Mouse (Mus musculus): ENCODE results near the gene Bcas1. TPM values are rescaled to one million over a fixed set of nuclear protein-coding genes. Genes with fewer than 3 reads are reported as not detected.
A peak's percentile ranks its signal among the peaks of the same experiment; 100 is the strongest.

Gene Bcas1
- 1.5 and 2.6 TPM in 2 replicates for polyA plus RNA-seq (2014; fragmentation: Nextera tagmentation; extraction: Ambion mirVana)

DNA sequence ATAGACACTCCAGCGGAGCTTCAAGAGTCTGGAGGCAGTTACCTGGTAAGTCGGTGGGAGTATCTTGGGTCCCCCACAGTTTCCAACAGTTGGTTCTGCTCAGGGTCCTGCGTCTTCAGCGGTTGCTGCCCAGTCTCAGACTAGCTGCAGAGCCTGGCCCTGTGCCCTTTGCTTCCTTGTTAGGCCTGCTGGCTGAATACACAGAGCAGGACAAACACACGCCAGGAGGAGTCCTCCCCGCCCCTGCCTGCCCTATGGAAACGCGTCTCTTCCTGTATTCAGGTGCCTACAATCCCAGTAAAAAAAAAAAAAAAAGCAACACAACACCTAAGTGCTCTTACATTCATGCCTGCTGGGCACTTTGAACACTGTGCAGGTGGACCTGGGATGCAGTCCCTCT is at the start of gene Bcas1:
Gene Bcas1, minus strand, starts transcription at position 142 of the 400 bp plus-strand sequence.
- ATAC-seq (ENCODE audit: insufficient number of reproducible peaks, insufficient read depth, low FRiP score, low read depth) = 0 out of 2 replicates have a peak, but pooled peaks have one; percentile 57
- H3K36me3 ChIP-seq (ENCODE audit: control insufficient read depth, insufficient read depth, low read length) = no peaks in the 10 kb centered on the region
- no peak within 1 kb of the TSS for H3K4me3 ChIP-seq (ENCODE audit: low read depth, low read length)
- H3K9ac ChIP-seq (replicated peaks; ENCODE audit: low read depth, low read length) = no peak within 1 kb of the TSS
- H3K27ac ChIP-seq (ENCODE audit: low read length) = peak within 1 kb of the TSS; percentile 33; the same call in 1 of the 2 replicates
- no peaks in the 10 kb centered on the region for H3K27me3 ChIP-seq (ENCODE audit: control insufficient read depth, insufficient read depth, low read length)
- H3K4me1 ChIP-seq (ENCODE audit: control insufficient read depth, insufficient read depth, low read length) = no peaks in the 10 kb centered on the region
- no peaks in the 10 kb centered on the region for H3K9me3 ChIP-seq (ENCODE audit: control insufficient read depth, low read depth, low read length)
- H3K4me2 ChIP-seq (replicated peaks; ENCODE audit: low read depth, low read length) = no peak within 1 kb of the TSS
- WGBS = 65% methylated on average over 8 of the region's 8 CpGs

DNA sequence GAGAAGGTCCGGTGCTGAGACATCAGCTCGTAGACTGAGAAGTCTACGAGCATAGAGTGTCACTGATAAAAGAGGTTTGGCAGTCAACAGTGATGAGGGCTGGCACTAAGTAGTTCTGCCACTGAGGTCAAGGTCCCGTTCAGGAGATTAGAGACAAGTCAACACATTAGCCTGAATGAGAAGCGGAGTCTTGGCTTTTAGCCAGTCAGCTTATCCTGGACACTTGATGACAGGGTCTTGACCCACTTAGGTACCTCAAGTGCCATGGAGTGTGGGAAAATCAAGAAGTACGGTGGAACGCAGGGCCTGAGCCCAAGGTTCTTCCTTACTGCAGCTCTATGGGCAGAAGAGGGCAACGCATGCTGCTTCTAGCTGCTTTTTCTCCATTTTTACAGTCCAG is 49.0 kb upstream of the Bcas1 start:
- WGBS = 64% methylated on average over 8 of the region's 8 CpGs
- Histone ChIP-seq H3K9ac (replicated peaks; ENCODE audit: low read depth, low read length) (no peak overlapping the region), H3K4me1 (ENCODE audit: control insufficient read depth, insufficient read depth, low read length) (no peaks in the 10 kb centered on the region)

DNA sequence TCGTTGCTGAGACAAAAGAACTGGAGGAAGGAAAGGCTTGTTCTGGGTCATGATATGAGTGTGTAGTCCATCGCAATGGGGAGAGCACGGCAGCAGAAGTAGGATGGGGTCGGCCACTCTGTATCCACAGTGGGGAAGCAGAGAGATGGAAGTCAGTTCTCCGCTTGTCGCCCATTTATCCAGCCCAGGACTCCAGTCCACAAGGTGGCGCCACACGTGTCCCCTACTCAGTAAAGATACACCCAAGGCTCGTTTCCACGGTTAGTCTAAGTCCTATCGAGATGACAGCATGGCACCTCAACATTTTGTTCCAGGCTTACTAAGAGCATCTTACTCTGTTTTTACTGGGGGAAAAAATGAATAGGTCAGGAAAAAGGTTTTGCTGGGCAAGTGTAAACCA is 48.6 kb upstream of the Bcas1 start:
- Histone ChIP-seq H3K36me3 (ENCODE audit: control insufficient read depth, insufficient read depth, low read length) (no peaks in the 10 kb centered on the region), H3K27me3 (ENCODE audit: control insufficient read depth, insufficient read depth, low read length) (no peaks in the 10 kb centered on the region), H3K4me2 (replicated peaks; ENCODE audit: low read depth, low read length) (no peak overlapping the region), H3K9me3 (ENCODE audit: control insufficient read depth, low read depth, low read length) (no peaks in the 10 kb centered on the region), H3K9ac (replicated peaks; ENCODE audit: low read depth, low read length) (no peak overlapping the region), H3K4me3 (ENCODE audit: low read depth, low read length) (no peak overlapping the region), H3K4me1 (ENCODE audit: control insufficient read depth, insufficient read depth, low read length) (no peaks in the 10 kb centered on the region), H3K27ac (ENCODE audit: low read length) (no peak overlapping the region)
- ATAC-seq (ENCODE audit: insufficient number of reproducible peaks, insufficient read depth, low FRiP score, low read depth) = no peak
- WGBS = 79% methylated on average over 11 of the region's 11 CpGs

More for the DNA sequence above, 49.0 kb upstream of the Bcas1 start:
- H3K27me3 ChIP-seq (ENCODE audit: control insufficient read depth, insufficient read depth, low read length) = no peaks in the 10 kb centered on the region
- no peak overlapping the region for H3K4me3 ChIP-seq (ENCODE audit: low read depth, low read length)
- no peak overlapping the region for H3K4me2 ChIP-seq (replicated peaks; ENCODE audit: low read depth, low read length)
- no peaks in the 10 kb centered on the region for H3K36me3 ChIP-seq (ENCODE audit: control insufficient read depth, insufficient read depth, low read length)
- ATAC-seq (ENCODE audit: insufficient number of reproducible peaks, insufficient read depth, low FRiP score, low read depth) = no peak
- H3K27ac ChIP-seq (ENCODE audit: low read length) = no peak overlapping the region
- H3K9me3 ChIP-seq (ENCODE audit: control insufficient read depth, low read depth, low read length) = no peaks in the 10 kb centered on the region

DNA sequence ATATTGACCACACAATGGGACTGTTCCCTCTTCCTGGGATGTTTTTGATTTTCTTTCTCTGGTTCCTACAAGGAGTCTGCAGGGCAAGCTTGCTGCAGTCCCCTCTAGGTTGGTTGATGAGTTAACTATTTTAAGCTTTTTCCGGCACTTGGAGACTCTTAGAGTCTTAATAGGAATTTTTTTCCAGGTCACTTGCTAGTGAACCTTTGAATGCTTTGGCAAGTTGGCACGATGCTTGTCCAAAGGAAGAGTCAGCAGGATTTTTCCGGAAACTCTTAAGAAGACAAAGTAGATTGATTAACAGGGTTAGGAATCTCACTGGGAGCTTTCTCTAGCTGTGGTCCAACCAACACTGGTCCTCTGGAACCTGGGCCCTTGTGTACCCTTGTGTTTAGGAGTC is 47.5 kb upstream of the Bcas1 start:
- Histone ChIP-seq H3K27me3 (ENCODE audit: control insufficient read depth, insufficient read depth, low read length) (no peaks in the 10 kb centered on the region), H3K9me3 (ENCODE audit: control insufficient read depth, low read depth, low read length) (no peaks in the 10 kb centered on the region), H3K27ac (ENCODE audit: low read length) (no peak overlapping the region), H3K36me3 (ENCODE audit: control insufficient read depth, insufficient read depth, low read length) (no peaks in the 10 kb centered on the region), H3K4me1 (ENCODE audit: control insufficient read depth, insufficient read depth, low read length) (no peaks in the 10 kb centered on the region), H3K4me3 (ENCODE audit: low read depth, low read length) (no peak overlapping the region), H3K4me2 (replicated peaks; ENCODE audit: low read depth, low read length) (no peak overlapping the region), H3K9ac (replicated peaks; ENCODE audit: low read depth, low read length) (no peak overlapping the region)
- WGBS = 82% methylated on average over 3 of the region's 3 CpGs
- no peak for ATAC-seq (ENCODE audit: insufficient number of reproducible peaks, insufficient read depth, low FRiP score, low read depth)

DNA sequence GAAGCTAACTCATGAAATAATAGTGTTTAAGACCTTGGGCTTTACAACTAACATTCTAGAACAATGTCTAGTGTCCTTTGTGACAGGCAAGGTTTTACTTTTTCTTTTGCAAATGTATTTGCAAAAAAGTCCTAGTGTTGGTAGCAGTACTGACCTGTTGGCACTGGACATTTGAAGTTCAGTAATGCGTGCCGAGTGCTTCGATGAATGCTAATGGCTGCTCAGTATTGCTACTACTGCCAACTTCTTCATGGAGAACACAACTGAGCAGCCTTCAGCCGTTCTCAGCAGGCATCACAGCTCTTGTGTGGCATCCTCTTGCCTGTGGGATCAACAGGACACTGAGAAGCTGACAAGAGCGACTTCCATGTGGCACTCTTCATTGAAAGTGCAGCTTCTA is 46.5 kb upstream of the Bcas1 start:
- Histone ChIP-seq H3K4me3 (ENCODE audit: low read depth, low read length) (no peak overlapping the region), H3K9me3 (ENCODE audit: control insufficient read depth, low read depth, low read length) (no peaks in the 10 kb centered on the region), H3K27ac (ENCODE audit: low read length) (no peak overlapping the region), H3K4me1 (ENCODE audit: control insufficient read depth, insufficient read depth, low read length) (no peaks in the 10 kb centered on the region), H3K4me2 (replicated peaks; ENCODE audit: low read depth, low read length) (no peak overlapping the region), H3K9ac (replicated peaks; ENCODE audit: low read depth, low read length) (no peak overlapping the region), H3K36me3 (ENCODE audit: control insufficient read depth, insufficient read depth, low read length) (no peaks in the 10 kb centered on the region), H3K27me3 (ENCODE audit: control insufficient read depth, insufficient read depth, low read length) (no peaks in the 10 kb centered on the region)
- 94% methylated on average over 5 of the region's 5 CpGs for WGBS
- no peak for ATAC-seq (ENCODE audit: insufficient number of reproducible peaks, insufficient read depth, low FRiP score, low read depth)

DNA sequence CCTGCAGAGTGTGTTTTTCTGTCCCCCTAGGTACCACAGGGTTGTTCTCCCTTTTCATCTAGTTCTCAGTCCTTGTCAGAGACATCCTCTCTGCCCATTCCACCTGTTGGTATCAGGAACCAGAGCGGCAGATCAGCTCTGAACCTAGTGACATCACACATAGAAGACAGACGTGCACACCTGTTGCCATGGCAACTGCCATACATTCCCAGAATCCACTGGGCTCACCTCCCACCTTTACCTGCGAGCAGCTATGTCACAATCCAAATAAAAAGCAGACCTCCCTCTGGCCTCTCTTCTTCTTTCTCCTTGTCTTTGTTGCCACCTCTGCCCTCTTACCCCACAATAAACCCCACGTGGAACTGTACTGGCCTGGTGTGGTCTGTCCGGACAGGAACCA is 42.9 kb upstream of the Bcas1 start:
- Histone ChIP-seq H3K27ac (ENCODE audit: low read length) (no peak overlapping the region), H3K4me2 (replicated peaks; ENCODE audit: low read depth, low read length) (no peak overlapping the region), H3K9me3 (ENCODE audit: control insufficient read depth, low read depth, low read length) (no peaks in the 10 kb centered on the region), H3K4me3 (ENCODE audit: low read depth, low read length) (no peak overlapping the region), H3K4me1 (ENCODE audit: control insufficient read depth, insufficient read depth, low read length) (no peaks in the 10 kb centered on the region), H3K27me3 (ENCODE audit: control insufficient read depth, insufficient read depth, low read length) (no peaks in the 10 kb centered on the region), H3K9ac (replicated peaks; ENCODE audit: low read depth, low read length) (no peak overlapping the region), H3K36me3 (ENCODE audit: control insufficient read depth, insufficient read depth, low read length) (no peaks in the 10 kb centered on the region)
- WGBS = 67% methylated on average over 5 of the region's 5 CpGs
- no peak for ATAC-seq (ENCODE audit: insufficient number of reproducible peaks, insufficient read depth, low FRiP score, low read depth)

DNA sequence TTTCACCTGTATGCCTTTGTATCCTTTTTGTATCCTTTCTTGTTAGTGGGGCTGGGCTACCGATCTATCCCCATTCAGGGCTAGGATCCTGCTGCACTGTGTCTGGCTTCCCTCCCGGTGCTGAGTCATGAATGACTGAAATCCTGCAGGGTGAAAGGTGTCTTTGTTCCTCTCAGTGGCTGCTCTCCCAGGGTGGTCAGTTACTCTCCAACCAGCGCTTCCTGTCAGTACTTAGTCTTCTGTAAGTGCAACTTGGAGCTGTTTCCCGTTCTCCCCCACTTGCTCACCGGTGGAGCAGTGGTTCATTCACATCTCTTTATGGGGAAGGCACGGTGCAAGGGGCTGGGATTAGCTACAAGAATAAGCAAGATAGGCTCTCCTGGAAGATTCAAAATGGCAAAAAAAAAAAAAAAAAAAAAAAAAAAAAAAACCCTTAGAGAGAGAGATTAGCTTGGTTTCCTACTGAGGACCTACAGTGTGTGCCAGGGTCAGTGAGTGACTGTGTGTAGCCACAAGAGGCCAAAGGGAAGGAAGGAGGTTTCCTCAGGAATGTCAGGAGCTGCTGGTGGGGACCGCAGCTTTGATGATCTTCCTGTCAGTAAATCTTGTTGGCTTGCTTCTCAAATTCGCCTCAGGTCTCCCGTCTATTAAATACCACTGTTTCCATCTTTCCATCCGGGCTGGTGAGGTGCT is 42.1 kb upstream of the Bcas1 start:
- no peak for ATAC-seq (ENCODE audit: insufficient number of reproducible peaks, insufficient read depth, low FRiP score, low read depth)
- H3K36me3 ChIP-seq (ENCODE audit: control insufficient read depth, insufficient read depth, low read length) = no peaks in the 10 kb centered on the region
- no peaks in the 10 kb centered on the region for H3K4me1 ChIP-seq (ENCODE audit: control insufficient read depth, insufficient read depth, low read length)
- H3K27me3 ChIP-seq (ENCODE audit: control insufficient read depth, insufficient read depth, low read length) = no peaks in the 10 kb centered on the region
- no peak overlapping the region for H3K9ac ChIP-seq (replicated peaks; ENCODE audit: low read depth, low read length)
- no peaks in the 10 kb centered on the region for H3K9me3 ChIP-seq (ENCODE audit: control insufficient read depth, low read depth, low read length)
- no peak overlapping the region for H3K27ac ChIP-seq (ENCODE audit: low read length)
- no peak overlapping the region for H3K4me2 ChIP-seq (replicated peaks; ENCODE audit: low read depth, low read length)
- WGBS = 9% methylated on average over 10 of the region's 10 CpGs
- no peak overlapping the region for H3K4me3 ChIP-seq (ENCODE audit: low read depth, low read length)

DNA sequence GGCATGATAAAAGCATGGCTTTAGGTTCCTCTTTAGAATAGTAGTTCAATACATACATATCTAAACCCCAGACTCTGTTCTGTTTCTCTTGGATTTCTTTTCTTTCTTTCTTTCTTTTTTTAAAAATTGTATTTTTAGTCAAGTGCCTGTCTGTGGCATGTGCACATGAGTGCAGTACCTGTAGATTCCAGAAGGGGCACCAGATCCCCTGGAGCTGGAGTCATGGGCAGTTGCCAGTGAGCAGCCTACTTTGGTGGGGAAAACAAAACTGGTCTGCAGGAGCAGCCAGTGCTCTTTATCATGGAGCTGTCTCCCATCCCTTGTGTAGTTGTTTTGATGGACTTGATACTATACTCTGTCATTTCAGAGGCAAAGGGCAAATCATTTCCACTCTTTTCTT is 40.4 kb upstream of the Bcas1 start:
- no peak for ATAC-seq (ENCODE audit: insufficient number of reproducible peaks, insufficient read depth, low FRiP score, low read depth)
- Histone ChIP-seq H3K27ac (ENCODE audit: low read length) (no peak overlapping the region), H3K9ac (replicated peaks; ENCODE audit: low read depth, low read length) (no peak overlapping the region), H3K27me3 (ENCODE audit: control insufficient read depth, insufficient read depth, low read length) (no peaks in the 10 kb centered on the region), H3K4me2 (replicated peaks; ENCODE audit: low read depth, low read length) (no peak overlapping the region), H3K4me1 (ENCODE audit: control insufficient read depth, insufficient read depth, low read length) (no peaks in the 10 kb centered on the region), H3K36me3 (ENCODE audit: control insufficient read depth, insufficient read depth, low read length) (no peaks in the 10 kb centered on the region), H3K4me3 (ENCODE audit: low read depth, low read length) (no peak overlapping the region), H3K9me3 (ENCODE audit: control insufficient read depth, low read depth, low read length) (no peaks in the 10 kb centered on the region)

DNA sequence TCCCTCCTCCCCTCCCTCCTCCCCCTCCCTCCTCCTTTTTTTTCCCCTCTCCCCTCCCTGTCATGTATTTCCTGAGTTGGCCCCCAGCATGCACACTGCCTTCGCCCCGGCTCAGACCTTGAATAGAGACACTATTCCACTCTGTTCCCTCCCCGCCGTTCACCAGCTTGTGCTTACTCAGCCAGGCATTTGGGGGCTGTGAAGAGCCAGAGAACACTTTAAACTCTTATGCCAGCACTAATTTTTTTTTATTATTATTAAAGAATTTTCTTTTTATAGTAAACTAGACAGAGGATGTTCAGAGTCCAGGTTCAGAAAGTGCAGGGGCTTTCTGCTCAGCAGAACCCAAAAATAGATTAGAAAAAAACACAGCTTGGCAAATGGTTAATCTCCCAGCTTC is 37.2 kb upstream of the Bcas1 start:
- 64% methylated on average over 4 of the region's 4 CpGs for WGBS
- no peaks in the 10 kb centered on the region for H3K9me3 ChIP-seq (ENCODE audit: control insufficient read depth, low read depth, low read length)
- H3K9ac ChIP-seq (replicated peaks; ENCODE audit: low read depth, low read length) = no peak overlapping the region
- no peak for ATAC-seq (ENCODE audit: insufficient number of reproducible peaks, insufficient read depth, low FRiP score, low read depth)
- H3K4me1 ChIP-seq (ENCODE audit: control insufficient read depth, insufficient read depth, low read length) = no peaks in the 10 kb centered on the region
- no peak overlapping the region for H3K27ac ChIP-seq (ENCODE audit: low read length)
- H3K27me3 ChIP-seq (ENCODE audit: control insufficient read depth, insufficient read depth, low read length) = no peaks in the 10 kb centered on the region
- no peaks in the 10 kb centered on the region for H3K36me3 ChIP-seq (ENCODE audit: control insufficient read depth, insufficient read depth, low read length)
- H3K4me3 ChIP-seq (ENCODE audit: low read depth, low read length) = no peak overlapping the region
- H3K4me2 ChIP-seq (replicated peaks; ENCODE audit: low read depth, low read length) = no peak overlapping the region

Data from stomach, embryonic 14.5 days (tissue).